Mouse (Mus musculus) brown adipose tissue, adult 24 weeks (tissue): Measurements from ENCODE around the gene H2afx. TPM values are rescaled to one million over a fixed set of nuclear protein-coding genes. Genes with fewer than 3 reads are reported as not detected.
"Not testable (repeated sequence)": the region's sequence is repeated elsewhere in the genome, so short reads cannot be mapped to it uniquely, and the experiment has no call there.

Experiments used
- H3K27ac ChIP-seq: fragments of 200-500 bp; replicated peaks from 2 replicates; pipeline ENCODE4 v1.5.1; 2012; ENCODE audit warnings: low read depth, mild to moderate bottlenecking, low read length
- H3K4me1 ChIP-seq: fragments of 200-500 bp; 2 replicates; pipeline ENCODE4 v1.6.1; 2012; ENCODE audit warnings: low read length, mixed read lengths; ENCODE audit not compliant: control insufficient read depth, insufficient read depth, insufficient read length
- H3K4me3 ChIP-seq: fragments of 200-500 bp; 2 replicates; pipeline ENCODE4 v1.5.1; 2012; ENCODE audit warnings: low read depth, mild to moderate bottlenecking, low read length, moderate library complexity; ENCODE audit not compliant: insufficient read depth
- polyA plus RNA-seq: library from polyadenylated mRNA; stranded (reverse); fragments of >200 nt; gene quantifications from 2 replicates; pipeline ENCODE4 v1.2.4, GENCODE M21; 2012; ENCODE audit not compliant: missing spikeins, insufficient read depth, insufficient read length

Gene H2afx
- polyA plus RNA-seq, 1 experiment = 4.8 TPM

- Histone ChIP-seq H3K4me1 (peaks cover 5% of the 10 kb centered on the region; the same call in 1 of the 2 replicates), H3K27ac (peak within 1 kb of the TSS; percentile 72), H3K4me3 (peak within 1 kb of the TSS; percentile 79)
These were observed 8.6 kb upstream of the H2afx start, which contains the start of gene Dpagt1 for GRCm38 (mm10) chr9:44325768-44326370. Gene Dpagt1 (plus strand): TSS chr9:44326019.

GRCm38 (mm10) chr9:44326371-44327063, 8.0 kb upstream of the H2afx start:
- Histone ChIP-seq H3K4me1 (peaks cover 5% of the 10 kb centered on the region; the same call in 1 of the 2 replicates), H3K4me3 (peak overlapping the region; percentile 79), H3K27ac (peak overlapping the region; percentile 72)

- peak overlapping the region; percentile 69 for H3K27ac ChIP-seq
- H3K4me1 ChIP-seq = peaks cover 5% of the 10 kb centered on the region; the same call in 1 of the 2 replicates
- H3K4me3 ChIP-seq = peak overlapping the region; percentile 79
These were observed 7.3 kb upstream of the H2afx start for GRCm38 (mm10) chr9:44327064-44327711.

- H3K4me3 ChIP-seq = peak overlapping the region; percentile 79
- peak overlapping the region; percentile 16 for H3K27ac ChIP-seq
- peaks cover 5% of the 10 kb centered on the region; the same call in 1 of the 2 replicates for H3K4me1 ChIP-seq
These were observed 6.6 kb upstream of the H2afx start for GRCm38 (mm10) chr9:44327926-44328325.

GRCm38 (mm10) chr9:44330736-44331135, 3.8 kb upstream of the H2afx start:
- Histone ChIP-seq H3K4me3 (no peak overlapping the region), H3K4me1 (peaks cover 8% of the 10 kb centered on the region; the same call in 1 of the 2 replicates), H3K27ac (no peak overlapping the region)

GRCm38 (mm10) chr9:44332918-44333638, 1.4 kb upstream of the H2afx start:
- Histone ChIP-seq H3K4me3 (no peak overlapping the region), H3K4me1 (peaks cover 4% of the 10 kb centered on the region; the same call in 1 of the 2 replicates), H3K27ac (no peak overlapping the region)

GRCm38 (mm10) chr9:44335331-44336092, 1.0 kb downstream of the H2afx start:
- Histone ChIP-seq H3K4me1 (peaks cover 4% of the 10 kb centered on the region; the same call in 1 of the 2 replicates), H3K27ac (0 out of 2 replicates have a peak overlapping the region, but pooled peaks have one; percentile 13), H3K4me3 (peak overlapping the region; percentile 77)

- peak overlapping the region; percentile 77 for H3K4me3 ChIP-seq
- peaks cover 4% of the 10 kb centered on the region; the same call in 1 of the 2 replicates for H3K4me1 ChIP-seq
- no peak overlapping the region for H3K27ac ChIP-seq
These were observed 1.6 kb downstream of the H2afx start for GRCm38 (mm10) chr9:44336093-44336406.

GRCm38 (mm10) chr9:44336513-44336912, 2.0 kb downstream of the H2afx start:
- not testable (repeated sequence) for H3K4me1 ChIP-seq, H3K4me3 ChIP-seq, H3K27ac ChIP-seq

- Histone ChIP-seq H3K4me3 (no peak overlapping the region), H3K27ac (no peak overlapping the region), H3K4me1 (peaks cover 4% of the 10 kb centered on the region; the same call in 1 of the 2 replicates)
These were observed 2.5 kb downstream of the H2afx start for GRCm38 (mm10) chr9:44336964-44337363.

- Histone ChIP-seq H3K4me1 (peaks cover 4% of the 10 kb centered on the region; the same call in 1 of the 2 replicates), H3K27ac (no peak overlapping the region), H3K4me3 (no peak overlapping the region)
These were observed 3.1 kb downstream of the H2afx start for GRCm38 (mm10) chr9:44337436-44338169.

GRCm38 (mm10) chr9:44338574-44338973, 4.1 kb downstream of the H2afx start:
- Histone ChIP-seq H3K4me3 (no peak overlapping the region), H3K4me1 (peaks cover 8% of the 10 kb centered on the region; the same call in 1 of the 2 replicates), H3K27ac (no peak overlapping the region)

- Histone ChIP-seq H3K4me3 (no peak overlapping the region), H3K27ac (no peak overlapping the region), H3K4me1 (peaks cover 4% of the 10 kb centered on the region)
These were observed 7.0 kb downstream of the H2afx start for GRCm38 (mm10) chr9:44341487-44341886.

GRCm38 (mm10) chr9:44342173-44342572, 7.7 kb downstream of the H2afx start:
- Histone ChIP-seq H3K27ac (no peak overlapping the region), H3K4me1 (peaks cover 4% of the 10 kb centered on the region), H3K4me3 (no peak overlapping the region)
